Mouse (Mus musculus): ENCODE data around the gene Grhpr.

Grhpr gene

GRCm38 (mm10) chr4:44993847-44994246 is 12.7 kb downstream of the Grhpr start:
- TF ChIP-seq NANOG (IDR thresholded peaks at IDR 0.05; ENCODE audit: borderline replicate concordance, low read length): no peak
- TF ChIP-seq POU5F1 (IDR thresholded peaks at IDR 0.05; ENCODE audit: borderline replicate concordance, low read length): no peak
- no peak for TF ChIP-seq CTCF (conservative IDR thresholded peaks at IDR 0.05; ENCODE audit: low read length)
- Histone ChIP-seq H3K4me1 (replicated peaks; ENCODE audit: low read depth, low read length) (peaks cover 22% of the 10 kb centered on the region), H3K27me3 (ENCODE audit: insufficient read depth, low read length) (no peaks in the 10 kb centered on the region), H3K36me3 (ENCODE audit: insufficient read depth, low read length) (peaks cover 55% of the 10 kb centered on the region), H3K4me3 (replicated peaks; ENCODE audit: low read length) (no peak overlapping the region), H3K9me3 (ENCODE audit: low read length) (no peaks in the 10 kb centered on the region)

GRCm38 (mm10) chr4:44994776-44995175 is 13.6 kb downstream of the Grhpr start:
- Histone ChIP-seq H3K4me1 (replicated peaks; ENCODE audit: low read depth, low read length) (peaks cover 20% of the 10 kb centered on the region), H3K4me3 (replicated peaks; ENCODE audit: low read length) (peak overlapping the region; percentile 32), H3K9me3 (ENCODE audit: low read length) (no peaks in the 10 kb centered on the region), H3K27me3 (ENCODE audit: insufficient read depth, low read length) (no peaks in the 10 kb centered on the region), H3K36me3 (ENCODE audit: insufficient read depth, low read length) (peaks cover 45% of the 10 kb centered on the region)
- TF ChIP-seq POU5F1 (IDR thresholded peaks at IDR 0.05; ENCODE audit: borderline replicate concordance, low read length) (no peak), CTCF (conservative IDR thresholded peaks at IDR 0.05; ENCODE audit: low read length) (no peak), NANOG (IDR thresholded peaks at IDR 0.05; ENCODE audit: borderline replicate concordance, low read length) (no peak)

GRCm38 (mm10) chr4:44998071-44998470 is 16.9 kb downstream of the Grhpr start:
- Histone ChIP-seq H3K9me3 (ENCODE audit: low read length) (no peaks in the 10 kb centered on the region), H3K4me3 (replicated peaks; ENCODE audit: low read length) (no peak overlapping the region), H3K4me1 (replicated peaks; ENCODE audit: low read depth, low read length) (peaks cover 16% of the 10 kb centered on the region), H3K27me3 (ENCODE audit: insufficient read depth, low read length) (no peaks in the 10 kb centered on the region), H3K36me3 (ENCODE audit: insufficient read depth, low read length) (peaks cover 14% of the 10 kb centered on the region)
- TF ChIP-seq POU5F1 (IDR thresholded peaks at IDR 0.05; ENCODE audit: borderline replicate concordance, low read length) (no peak), CTCF (conservative IDR thresholded peaks at IDR 0.05; ENCODE audit: low read length) (no peak), NANOG (IDR thresholded peaks at IDR 0.05; ENCODE audit: borderline replicate concordance, low read length) (no peak)

GRCm38 (mm10) chr4:45000001-45000400 is 18.8 kb downstream of the Grhpr start:
- peaks cover 7% of the 10 kb centered on the region for H3K4me1 ChIP-seq (replicated peaks; ENCODE audit: low read depth, low read length)
- H3K27me3 ChIP-seq (ENCODE audit: insufficient read depth, low read length): no peaks in the 10 kb centered on the region
- no peaks in the 10 kb centered on the region for H3K9me3 ChIP-seq (ENCODE audit: low read length)
- no peaks in the 10 kb centered on the region for H3K36me3 ChIP-seq (ENCODE audit: insufficient read depth, low read length)
- TF ChIP-seq POU5F1 (IDR thresholded peaks at IDR 0.05; ENCODE audit: borderline replicate concordance, low read length) (no peak), NANOG (IDR thresholded peaks at IDR 0.05; ENCODE audit: borderline replicate concordance, low read length) (no peak), CTCF (conservative IDR thresholded peaks at IDR 0.05; ENCODE audit: low read length) (no peak)
- H3K4me3 ChIP-seq (replicated peaks; ENCODE audit: low read length): no peak overlapping the region

GRCm38 (mm10) chr4:45005452-45005851 is 24.3 kb downstream of the Grhpr start:
- H3K4me3 ChIP-seq (replicated peaks; ENCODE audit: low read length): no peak overlapping the region

GRCm38 (mm10) chr4:45010806-45011415 is 29.7 kb downstream of the Grhpr start:
- peak overlapping the region; percentile 97 for H3K4me3 ChIP-seq (replicated peaks; ENCODE audit: low read length)
- no peaks in the 10 kb centered on the region for H3K36me3 ChIP-seq (ENCODE audit: insufficient read depth, low read length)
- no peak for TF ChIP-seq NANOG (IDR thresholded peaks at IDR 0.05; ENCODE audit: borderline replicate concordance, low read length)
- TF ChIP-seq POU5F1 (IDR thresholded peaks at IDR 0.05; ENCODE audit: borderline replicate concordance, low read length): no peak
- TF ChIP-seq CTCF (conservative IDR thresholded peaks at IDR 0.05; ENCODE audit: low read length): no peak
- H3K9me3 ChIP-seq (ENCODE audit: low read length): no peaks in the 10 kb centered on the region
- peaks cover 34% of the 10 kb centered on the region for H3K4me1 ChIP-seq (replicated peaks; ENCODE audit: low read depth, low read length)
- H3K27me3 ChIP-seq (ENCODE audit: insufficient read depth, low read length): no peaks in the 10 kb centered on the region

More at GRCm38 (mm10) chr4:45005452-45005851, 24.3 kb downstream of the Grhpr start:
- H3K4me1 ChIP-seq (replicated peaks; ENCODE audit: low read depth, low read length): peaks cover 12% of the 10 kb centered on the region
- TF ChIP-seq NANOG (IDR thresholded peaks at IDR 0.05; ENCODE audit: borderline replicate concordance, low read length) (no peak), CTCF (conservative IDR thresholded peaks at IDR 0.05; ENCODE audit: low read length) (no peak)
- no peaks in the 10 kb centered on the region for H3K27me3 ChIP-seq (ENCODE audit: insufficient read depth, low read length)
- H3K9me3 ChIP-seq (ENCODE audit: low read length): no peaks in the 10 kb centered on the region
- H3K36me3 ChIP-seq (ENCODE audit: insufficient read depth, low read length): no peaks in the 10 kb centered on the region; the same call in 1 of the 2 replicates

- peaks cover 34% of the 10 kb centered on the region for H3K4me1 ChIP-seq (replicated peaks; ENCODE audit: low read depth, low read length)
- peak overlapping the region; percentile 97 for H3K4me3 ChIP-seq (replicated peaks; ENCODE audit: low read length)
- H3K9me3 ChIP-seq (ENCODE audit: low read length): no peaks in the 10 kb centered on the region
- no peaks in the 10 kb centered on the region for H3K36me3 ChIP-seq (ENCODE audit: insufficient read depth, low read length)
- TF ChIP-seq CTCF (conservative IDR thresholded peaks at IDR 0.05; ENCODE audit: low read length): no peak
- TF ChIP-seq NANOG (IDR thresholded peaks at IDR 0.05; ENCODE audit: borderline replicate concordance, low read length): no peak
- TF ChIP-seq POU5F1 (IDR thresholded peaks at IDR 0.05; ENCODE audit: borderline replicate concordance, low read length): no peak
- H3K27me3 ChIP-seq (ENCODE audit: insufficient read depth, low read length): no peaks in the 10 kb centered on the region
Observed at GRCm38 (mm10) chr4:45011581-45012104, 30.4 kb downstream of the Grhpr start.

GRCm38 (mm10) chr4:45012105-45012975 is 31.1 kb downstream of the Grhpr start, which contains the start of gene Zbtb5:
Gene Zbtb5, minus strand, starts transcription at chr4:45012412.
- H3K9me3 ChIP-seq (ENCODE audit: low read length): no peaks in the 10 kb centered on the region
- TF ChIP-seq POU5F1 (IDR thresholded peaks at IDR 0.05; ENCODE audit: borderline replicate concordance, low read length) (no peak), NANOG (IDR thresholded peaks at IDR 0.05; ENCODE audit: borderline replicate concordance, low read length) (no peak), CTCF (conservative IDR thresholded peaks at IDR 0.05; ENCODE audit: low read length) (no peak)
- H3K27me3 ChIP-seq (ENCODE audit: insufficient read depth, low read length): no peaks in the 10 kb centered on the region
- H3K4me3 ChIP-seq (replicated peaks; ENCODE audit: low read length): peak within 1 kb of the TSS; percentile 97
- H3K36me3 ChIP-seq (ENCODE audit: insufficient read depth, low read length): no peaks in the 10 kb centered on the region
- H3K4me1 ChIP-seq (replicated peaks; ENCODE audit: low read depth, low read length): peaks cover 31% of the 10 kb centered on the region

All from E14TG2a.4 (cell line).